Mouse (Mus musculus) ES-E14 (cell line): ENCODE results near the gene Plekhh2.

Experiments
- CHD2 ChIP-seq: IDR thresholded peaks from 2 replicates; pipeline ENCODE4 v1.6.1; 2014; ENCODE audit warnings: mild to moderate bottlenecking, low read depth, low read length, inconsistent platforms
- ZC3H11A ChIP-seq: IDR thresholded peaks from 2 replicates; pipeline ENCODE4 v1.6.1; 2012; ENCODE audit warnings: low read depth, mild to moderate bottlenecking, inconsistent platforms, low read length, borderline replicate concordance

GRCm38 (mm10) chr17:84620610-84621009, 108.9 kb downstream of the Plekhh2 start:
- TF ChIP-seq CHD2 (no peak), ZC3H11A (no peak)
